Mouse (Mus musculus) heart, embryonic 14.5 days (tissue): Measurements from ENCODE around the gene Themis. TPM values are rescaled to one million over a fixed set of nuclear protein-coding genes. Genes with fewer than 3 reads are reported as not detected.

Experiments used
- ATAC-seq: fragments of 200-750 bp; cut with Nextera tagmentation; 2 replicates; pipeline ENCODE4 v1.8.0; 2017; ENCODE audit warnings: low read depth, moderate TSS enrichment; ENCODE audit not compliant: insufficient number of reproducible peaks, insufficient read depth, low FRiP score
- H3K27ac ChIP-seq, 2 experiments: fragments of 200-500 bp in 1 of 2; fragments of 300-500 bp in 1 of 2; sonication (generic) in 1 of 2; replicated peaks in 1 of 2; 2 replicates each; pipeline ENCODE4 v1.5.1; 2012 to 2014; ENCODE audit warnings: low read depth in 2 of 2, low read length in 2 of 2, control low read depth in 1 of 2, mild to moderate bottlenecking in 1 of 2, mixed read lengths in 1 of 2; ENCODE audit not compliant: control insufficient read depth in 1 of 2, insufficient read depth in 1 of 2
- H3K27me3 ChIP-seq: fragments of 300-500 bp; sonication (generic); 2 replicates; pipeline ENCODE4 v1.6.1; 2014; ENCODE audit warnings: mild to moderate bottlenecking, low read length, control low read depth; ENCODE audit not compliant: control insufficient read depth, insufficient read depth
- H3K36me3 ChIP-seq: fragments of 300-500 bp; sonication (generic); 2 replicates; pipeline ENCODE4 v1.6.1; 2014; ENCODE audit warnings: mild to moderate bottlenecking, control low read depth, low read length, mixed read lengths; ENCODE audit not compliant: control insufficient read depth, insufficient read depth
- H3K4me1 ChIP-seq, 2 experiments: fragments of 200-500 bp in 1 of 2; fragments of 300-500 bp in 1 of 2; sonication (generic) in 1 of 2; 2 replicates each; pipeline ENCODE4 v1.6.1; 2012 to 2014; ENCODE audit warnings: low read length in 2 of 2, control low read depth in 1 of 2, mixed read lengths in 1 of 2; ENCODE audit not compliant: control insufficient read depth in 2 of 2, insufficient read depth in 2 of 2
- H3K4me2 ChIP-seq: fragments of 300-500 bp; sonication (generic); 2 replicates; pipeline ENCODE4 v1.6.1; 2014; ENCODE audit warnings: mild to moderate bottlenecking, low read length
- H3K4me3 ChIP-seq, 2 experiments: fragments of 200-500 bp in 1 of 2; fragments of 300-500 bp in 1 of 2; sonication (generic) in 1 of 2; 2 replicates each; pipeline ENCODE4 v1.5.1; 2012 to 2014; ENCODE audit warnings: low read length in 2 of 2, mild to moderate bottlenecking in 2 of 2, control low read depth in 1 of 2, low read depth in 1 of 2, moderate library complexity in 1 of 2; ENCODE audit not compliant: control insufficient read depth in 1 of 2, insufficient read depth in 1 of 2
- H3K9ac ChIP-seq: fragments of 300-500 bp; sonication (generic); 2 replicates; pipeline ENCODE4 v1.6.1; 2014; ENCODE audit warnings: mild to moderate bottlenecking, low read length
- H3K9me3 ChIP-seq: fragments of 300-500 bp; sonication (generic); 2 replicates; pipeline ENCODE4 v1.6.1; 2016; ENCODE audit warnings: low read length, control low read depth; ENCODE audit not compliant: control insufficient read depth
- WGBS: fragments of 180-500 bp; shearing (Covaris S2); extraction: QIAGEN DNeasy Blood & Tissue Kit; methylation state at CpG from one replicate; pipeline ENCODE4 v1.1.7; 2014; 5-methylcytosine and 5-hydroxymethylcytosine counted together
- polyA plus RNA-seq: library from polyadenylated mRNA; unstranded; fragments of >200 nt; fragmentation: Nextera tagmentation; extraction: Ambion mirVana; gene quantifications from 2 replicates; pipeline ENCODE4 v1.2.1, GENCODE M21; 2014

The Themis gene
- not detected in 2 replicates for polyA plus RNA-seq

DNA sequence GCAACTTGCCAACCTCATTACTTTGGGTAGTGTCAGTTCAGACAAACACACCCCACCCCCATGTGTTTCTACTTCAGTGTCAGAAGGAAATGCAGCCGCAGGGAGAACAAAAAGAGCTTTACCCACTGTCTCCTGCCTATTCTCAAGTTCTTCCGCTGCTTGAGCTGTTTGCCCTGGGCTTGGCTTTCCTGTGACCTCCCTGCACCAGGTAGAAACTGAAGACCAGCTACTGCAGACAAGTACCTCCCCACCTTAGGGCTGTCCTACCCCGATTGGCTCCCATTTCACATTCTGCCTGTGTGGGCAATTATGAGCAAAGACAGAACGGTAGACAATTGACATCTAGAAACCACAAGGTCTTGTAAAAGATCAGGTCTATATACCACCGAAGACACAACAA lies at the start of gene Themis:
Themis (plus strand) TSS at position 100 of the 400 bp plus-strand sequence.
- Histone ChIP-seq H3K27ac (no peak within 1 kb of the TSS), H3K4me2 (no peak within 1 kb of the TSS), H3K9me3 (no peaks in the 10 kb centered on the region), H3K27me3 (no peaks in the 10 kb centered on the region), H3K36me3 (no peaks in the 10 kb centered on the region), H3K9ac (no peak within 1 kb of the TSS), H3K4me1 (no peaks in the 10 kb centered on the region), H3K4me3 (no peak within 1 kb of the TSS)
- WGBS = 62% methylated on average over 5 of the region's 5 CpGs
- no peak for ATAC-seq

DNA sequence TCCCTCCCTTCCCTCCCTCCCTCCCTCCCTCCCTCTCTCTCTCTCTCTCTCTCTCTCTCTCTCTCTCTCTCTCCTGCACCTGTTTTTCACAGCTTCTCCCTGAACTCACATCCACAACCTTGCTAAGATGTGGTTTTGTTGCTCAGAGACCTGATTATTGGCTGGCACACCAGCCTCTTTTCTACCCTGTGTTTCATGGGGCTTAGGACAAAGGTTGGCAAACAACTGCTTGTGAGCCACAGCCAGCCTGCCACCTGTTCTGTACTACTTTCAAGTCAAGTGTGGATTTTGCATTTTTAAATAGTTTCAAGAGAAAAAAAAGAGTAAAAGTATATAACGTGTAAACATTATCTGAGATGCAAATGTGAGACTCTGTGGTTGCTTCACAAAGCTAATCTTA lies 48.7 kb upstream of the Themis start:
- Histone ChIP-seq H3K36me3 (no peaks in the 10 kb centered on the region), H3K4me2 (no peak overlapping the region), H3K27ac (no peak overlapping the region), H3K9ac (no peak overlapping the region), H3K4me3 (no peak overlapping the region), H3K9me3 (no peaks in the 10 kb centered on the region), H3K4me1 (no peaks in the 10 kb centered on the region), H3K27me3 (no peaks in the 10 kb centered on the region)
- no peak for ATAC-seq
- 77% methylated on average over 1 of the region's 1 CpGs for WGBS

DNA sequence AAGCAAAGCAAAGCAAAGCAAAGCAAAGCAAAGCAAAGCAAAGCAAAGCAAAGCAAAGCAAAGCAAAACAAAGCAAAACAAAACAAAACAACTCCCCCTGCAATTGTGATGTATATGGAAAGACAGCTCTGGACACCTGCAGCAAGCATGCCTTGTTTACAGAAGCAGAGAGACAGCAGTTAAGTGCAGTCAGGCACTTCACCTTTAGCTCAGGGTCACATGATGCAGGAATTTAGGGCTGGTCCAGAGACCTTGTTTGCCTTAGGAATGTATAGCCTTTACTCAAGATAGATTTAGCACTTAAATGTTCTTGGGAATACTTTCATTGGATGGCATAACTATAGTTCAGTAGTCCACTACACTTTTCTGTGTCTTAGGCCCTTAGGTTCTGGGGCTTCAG lies 32.1 kb upstream of the Themis start:
- no peaks in the 10 kb centered on the region for H3K27me3 ChIP-seq
- no peaks in the 10 kb centered on the region for H3K36me3 ChIP-seq
- no peaks in the 10 kb centered on the region for H3K4me1 ChIP-seq
- H3K4me3 ChIP-seq = no peak overlapping the region
- no peak overlapping the region for H3K9ac ChIP-seq
- H3K27ac ChIP-seq = no peak overlapping the region
- H3K9me3 ChIP-seq = no peaks in the 10 kb centered on the region
- ATAC-seq = no peak
- no peak overlapping the region for H3K4me2 ChIP-seq

DNA sequence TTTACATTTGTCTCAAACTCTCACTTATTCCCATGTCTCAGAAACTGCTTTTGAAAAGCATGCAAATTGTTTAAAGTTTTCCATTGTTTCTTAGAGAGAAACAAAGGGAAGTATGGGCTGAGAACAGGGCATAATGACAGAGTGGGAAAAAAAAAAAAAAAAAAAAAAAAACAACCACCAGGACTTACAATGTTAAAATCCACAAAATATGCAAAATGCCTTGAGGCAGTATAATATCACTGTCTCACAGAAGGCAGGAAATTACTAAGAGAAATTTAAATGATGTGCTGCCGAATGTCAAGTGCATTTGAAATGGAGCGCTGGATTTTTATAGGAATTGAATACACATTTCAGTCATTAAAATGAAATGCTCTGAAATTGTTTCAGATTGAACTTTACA lies 26.3 kb upstream of the Themis start:
- Histone ChIP-seq H3K4me1 (no peaks in the 10 kb centered on the region), H3K36me3 (no peaks in the 10 kb centered on the region), H3K9ac (no peak overlapping the region), H3K4me3 (no peak overlapping the region), H3K27ac (no peak overlapping the region), H3K27me3 (no peaks in the 10 kb centered on the region), H3K4me2 (no peak overlapping the region), H3K9me3 (no peaks in the 10 kb centered on the region)
- ATAC-seq = no peak
- WGBS = 88% methylated on average over 2 of the region's 2 CpGs

DNA sequence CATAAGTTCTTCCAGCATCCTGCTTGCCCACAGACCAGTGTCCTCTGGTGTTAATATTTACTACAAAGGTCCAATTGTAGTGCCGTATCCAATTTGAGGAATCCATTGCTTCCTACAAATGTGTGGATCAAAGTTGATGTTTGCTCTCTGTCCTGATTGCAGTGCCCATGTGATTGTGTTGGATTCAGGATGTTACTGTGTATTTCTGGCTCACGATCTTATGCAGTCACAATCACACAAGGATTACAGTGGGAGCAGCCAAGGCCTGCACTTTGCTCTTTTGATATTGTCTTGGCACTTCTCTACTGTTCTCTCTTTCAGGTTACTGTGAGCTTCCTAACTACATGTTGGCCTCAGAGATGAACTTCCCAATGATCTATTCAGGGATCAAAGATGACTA lies 20.3 kb upstream of the Themis start:
- ATAC-seq = no peak
- 88% methylated on average over 2 of the region's 2 CpGs for WGBS
- no peak overlapping the region for H3K4me3 ChIP-seq
- no peaks in the 10 kb centered on the region for H3K4me1 ChIP-seq
- no peaks in the 10 kb centered on the region for H3K9me3 ChIP-seq
- H3K27me3 ChIP-seq = no peaks in the 10 kb centered on the region
- H3K9ac ChIP-seq = no peak overlapping the region
- no peaks in the 10 kb centered on the region for H3K36me3 ChIP-seq
- H3K27ac ChIP-seq = no peak overlapping the region
- H3K4me2 ChIP-seq = no peak overlapping the region

DNA sequence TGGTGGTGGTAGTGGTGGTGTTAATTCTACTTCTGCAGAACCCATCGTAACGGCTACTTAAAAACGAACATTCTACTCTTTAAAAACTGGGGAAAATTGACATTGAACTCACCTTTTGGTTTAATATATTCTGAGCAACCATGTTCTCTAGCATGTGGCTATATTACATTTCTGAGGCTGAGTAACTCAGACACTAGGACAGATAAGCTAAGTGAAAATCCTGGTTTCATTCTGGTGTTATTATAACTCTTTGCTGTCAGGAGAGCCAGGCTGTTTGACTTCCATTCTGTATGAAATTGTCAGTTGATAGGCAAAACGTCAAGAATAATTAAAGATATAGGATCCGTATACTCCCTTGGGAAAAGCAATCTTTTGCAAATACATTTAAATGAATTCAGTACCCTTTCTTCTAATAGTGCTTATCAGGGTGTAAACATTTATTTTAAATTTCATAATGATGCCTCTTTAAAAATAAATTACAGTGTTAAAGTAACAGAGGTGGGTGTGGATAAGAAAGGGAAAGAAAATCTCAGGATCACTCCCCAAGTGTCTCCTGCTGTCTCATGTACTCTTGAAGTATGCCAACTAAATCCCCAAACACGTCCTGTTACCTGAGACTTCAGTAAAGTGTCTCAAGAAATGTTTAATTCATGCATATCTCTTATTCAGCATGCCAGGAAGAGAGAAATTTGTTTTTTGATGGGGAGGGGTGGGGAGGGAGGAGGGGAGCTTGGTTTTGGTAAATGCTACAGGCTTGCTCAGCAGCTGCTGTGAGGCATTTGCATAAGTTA lies 18.9 kb upstream of the Themis start:
- Histone ChIP-seq H3K4me1 (no peaks in the 10 kb centered on the region), H3K4me2 (no peak overlapping the region), H3K27me3 (no peaks in the 10 kb centered on the region), H3K9ac (no peak overlapping the region), H3K27ac (no peak overlapping the region), H3K9me3 (no peaks in the 10 kb centered on the region), H3K4me3 (no peak overlapping the region), H3K36me3 (no peaks in the 10 kb centered on the region)
- no peak for ATAC-seq
- WGBS = 74% methylated on average over 6 of the region's 6 CpGs

DNA sequence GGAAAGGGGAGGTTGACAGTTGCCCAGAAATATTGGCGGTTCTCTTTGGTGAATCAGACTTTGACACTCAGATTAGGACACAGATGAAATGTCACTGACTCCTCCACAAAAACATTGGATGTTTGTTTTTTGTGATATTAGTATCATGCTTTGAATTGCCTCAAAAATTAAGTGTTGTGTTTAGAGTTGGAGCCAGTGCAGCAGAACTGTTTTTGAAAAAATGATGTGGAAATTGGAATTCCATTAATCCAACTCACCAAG lies 18.3 kb upstream of the Themis start:
- no peak for ATAC-seq
- WGBS = 23% methylated on average over 1 of the region's 1 CpGs
- Histone ChIP-seq H3K4me1 (no peaks in the 10 kb centered on the region), H3K36me3 (no peaks in the 10 kb centered on the region), H3K27me3 (no peaks in the 10 kb centered on the region), H3K27ac (no peak overlapping the region), H3K4me2 (no peak overlapping the region), H3K9ac (no peak overlapping the region), H3K9me3 (no peaks in the 10 kb centered on the region), H3K4me3 (no peak overlapping the region)

DNA sequence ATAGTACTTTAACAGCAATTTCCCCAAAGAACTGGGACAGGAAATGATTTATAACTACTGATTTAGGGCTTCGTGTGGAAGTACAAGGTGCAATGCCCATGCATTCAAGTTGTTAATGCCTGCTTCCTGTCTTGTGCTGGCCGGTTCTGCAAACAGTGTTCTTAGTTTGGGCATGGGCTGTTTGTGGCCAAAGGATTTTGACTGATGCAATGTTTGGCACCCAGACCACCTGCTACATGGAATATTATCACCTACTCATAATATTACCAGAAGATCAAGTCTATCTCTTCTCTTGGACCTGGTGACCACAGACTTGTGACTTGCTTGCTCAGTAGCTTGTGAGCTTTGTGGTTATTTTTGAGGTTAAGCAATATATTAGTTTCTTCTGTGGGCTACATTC lies 16.2 kb upstream of the Themis start:
- Histone ChIP-seq H3K27me3 (no peaks in the 10 kb centered on the region), H3K4me1 (no peaks in the 10 kb centered on the region), H3K9ac (no peak overlapping the region), H3K4me2 (no peak overlapping the region), H3K27ac (no peak overlapping the region), H3K36me3 (no peaks in the 10 kb centered on the region), H3K9me3 (no peaks in the 10 kb centered on the region), H3K4me3 (no peak overlapping the region)
- ATAC-seq = no peak
- WGBS = 72% methylated on average over 2 of the region's 2 CpGs
